Mouse (Mus musculus): ENCODE measurements at regions not wholly inside any gene's neighbourhood (a gene's known extent, or its start where the extent isn't known, plus 50 kb on each side); places are given as distances from the start of the nearest gene placed in this dataset.

GRCm38 (mm10) chr14:106190721-106191120 is 84.7 kb downstream of the Trim52 start:
- H3K27ac ChIP-seq (ENCODE audit: control insufficient read depth, insufficient read depth, low read depth, low read length, poor library complexity) = no peak overlapping the region
- no peak for TF ChIP-seq CTCF (IDR thresholded peaks at IDR 0.05; ENCODE audit: control insufficient read depth, insufficient read depth, low read length)
- no peak for TF ChIP-seq POLR2A (IDR thresholded peaks at IDR 0.05; ENCODE audit: borderline replicate concordance, control insufficient read depth, low read depth, low read length)
- H3K4me1 ChIP-seq (ENCODE audit: control insufficient read depth, insufficient read depth, low read length) = no peaks in the 10 kb centered on the region
- WGBS = 89% methylated on average over 4 of the region's 4 CpGs
- H3K4me3 ChIP-seq (replicated peaks; ENCODE audit: control insufficient read depth, low read depth, low read length) = no peak overlapping the region

- no peak overlapping the region for H3K4me3 ChIP-seq (replicated peaks; ENCODE audit: control insufficient read depth, low read depth, low read length)
These were observed 87.6 kb downstream of the Trim52 start for GRCm38 (mm10) chr14:106193583-106193982.

GRCm38 (mm10) chr14:106194104-106194503 is 88.1 kb downstream of the Trim52 start:
- WGBS = 67% methylated on average over 1 of the region's 1 CpGs
- Histone ChIP-seq H3K4me1 (ENCODE audit: control insufficient read depth, insufficient read depth, low read length) (no peaks in the 10 kb centered on the region), H3K4me3 (replicated peaks; ENCODE audit: control insufficient read depth, low read depth, low read length) (no peak overlapping the region), H3K27ac (ENCODE audit: control insufficient read depth, insufficient read depth, low read depth, low read length, poor library complexity) (no peak overlapping the region)
- no peak for TF ChIP-seq POLR2A (IDR thresholded peaks at IDR 0.05; ENCODE audit: borderline replicate concordance, control insufficient read depth, low read depth, low read length)

More at GRCm38 (mm10) chr14:106193583-106193982, 87.6 kb downstream of the Trim52 start:
- 64% methylated on average over 2 of the region's 2 CpGs for WGBS
- Histone ChIP-seq H3K4me1 (ENCODE audit: control insufficient read depth, insufficient read depth, low read length) (no peaks in the 10 kb centered on the region), H3K27ac (ENCODE audit: control insufficient read depth, insufficient read depth, low read depth, low read length, poor library complexity) (no peak overlapping the region)
- TF ChIP-seq POLR2A (IDR thresholded peaks at IDR 0.05; ENCODE audit: borderline replicate concordance, control insufficient read depth, low read depth, low read length) (no peak), CTCF (IDR thresholded peaks at IDR 0.05; ENCODE audit: control insufficient read depth, insufficient read depth, low read length) (no peak)

- 79% methylated on average over 1 of the region's 1 CpGs for WGBS
- Histone ChIP-seq H3K27ac (ENCODE audit: control insufficient read depth, insufficient read depth, low read depth, low read length, poor library complexity) (no peak overlapping the region), H3K4me1 (ENCODE audit: control insufficient read depth, insufficient read depth, low read length) (no peaks in the 10 kb centered on the region), H3K4me3 (replicated peaks; ENCODE audit: control insufficient read depth, low read depth, low read length) (no peak overlapping the region)
- TF ChIP-seq POLR2A (IDR thresholded peaks at IDR 0.05; ENCODE audit: borderline replicate concordance, control insufficient read depth, low read depth, low read length) (no peak), CTCF (IDR thresholded peaks at IDR 0.05; ENCODE audit: control insufficient read depth, insufficient read depth, low read length) (no peak)
These were observed 91.8 kb downstream of the Trim52 start for GRCm38 (mm10) chr14:106197826-106198225.

GRCm38 (mm10) chr14:106199109-106199508 is 93.1 kb downstream of the Trim52 start:
- Histone ChIP-seq H3K4me1 (ENCODE audit: control insufficient read depth, insufficient read depth, low read length) (no peaks in the 10 kb centered on the region), H3K4me3 (replicated peaks; ENCODE audit: control insufficient read depth, low read depth, low read length) (no peak overlapping the region), H3K27ac (ENCODE audit: control insufficient read depth, insufficient read depth, low read depth, low read length, poor library complexity) (no peak overlapping the region)
- WGBS = 59% methylated on average over 2 of the region's 2 CpGs
- no peak for TF ChIP-seq POLR2A (IDR thresholded peaks at IDR 0.05; ENCODE audit: borderline replicate concordance, control insufficient read depth, low read depth, low read length)
- TF ChIP-seq CTCF (IDR thresholded peaks at IDR 0.05; ENCODE audit: control insufficient read depth, insufficient read depth, low read length) = no peak

GRCm38 (mm10) chr14:106199536-106200319 is 93.7 kb downstream of the Trim52 start:
- Histone ChIP-seq H3K27ac (ENCODE audit: control insufficient read depth, insufficient read depth, low read depth, low read length, poor library complexity) (no peak overlapping the region), H3K4me1 (ENCODE audit: control insufficient read depth, insufficient read depth, low read length) (no peaks in the 10 kb centered on the region), H3K4me3 (replicated peaks; ENCODE audit: control insufficient read depth, low read depth, low read length) (no peak overlapping the region)
- no peak for TF ChIP-seq CTCF (IDR thresholded peaks at IDR 0.05; ENCODE audit: control insufficient read depth, insufficient read depth, low read length)
- TF ChIP-seq POLR2A (IDR thresholded peaks at IDR 0.05; ENCODE audit: borderline replicate concordance, control insufficient read depth, low read depth, low read length) = no peak
- WGBS = 81% methylated on average over 1 of the region's 1 CpGs

GRCm38 (mm10) chr14:106211062-106211461 is 105.1 kb downstream of the Trim52 start:
- WGBS = 29% methylated on average over 2 of the region's 2 CpGs
- H3K27ac ChIP-seq (ENCODE audit: control insufficient read depth, insufficient read depth, low read depth, low read length, poor library complexity) = no peak overlapping the region
- TF ChIP-seq CTCF (IDR thresholded peaks at IDR 0.05; ENCODE audit: control insufficient read depth, insufficient read depth, low read length) = no peak
- TF ChIP-seq POLR2A (IDR thresholded peaks at IDR 0.05; ENCODE audit: borderline replicate concordance, control insufficient read depth, low read depth, low read length) = no peak
- H3K4me3 ChIP-seq (replicated peaks; ENCODE audit: control insufficient read depth, low read depth, low read length) = no peak overlapping the region
- no peaks in the 10 kb centered on the region for H3K4me1 ChIP-seq (ENCODE audit: control insufficient read depth, insufficient read depth, low read length)

GRCm38 (mm10) chr14:106217681-106218080 is 111.7 kb downstream of the Trim52 start:
- no peak overlapping the region for H3K27ac ChIP-seq (ENCODE audit: control insufficient read depth, insufficient read depth, low read depth, low read length, poor library complexity)
- no peak overlapping the region for H3K4me3 ChIP-seq (replicated peaks; ENCODE audit: control insufficient read depth, low read depth, low read length)
- TF ChIP-seq POLR2A (IDR thresholded peaks at IDR 0.05; ENCODE audit: borderline replicate concordance, control insufficient read depth, low read depth, low read length) = no peak
- TF ChIP-seq CTCF (IDR thresholded peaks at IDR 0.05; ENCODE audit: control insufficient read depth, insufficient read depth, low read length) = no peak
- WGBS = 89% methylated on average over 3 of the region's 3 CpGs
- no peaks in the 10 kb centered on the region for H3K4me1 ChIP-seq (ENCODE audit: control insufficient read depth, insufficient read depth, low read length)

Data from bone marrow, adult 2 months (tissue).